Mouse (Mus musculus): ENCODE measurements around the gene Nfe2. TPM values are rescaled to one million over a fixed set of nuclear protein-coding genes. Genes with fewer than 3 reads are reported as not detected.

The Nfe2 gene
- polyA plus RNA-seq, 1 experiment, result 1.0 TPM

GRCm38 (mm10) chr15:103233119-103233518, 25.1 kb downstream of the Nfe2 start:
- TF ChIP-seq POLR2A (IDR thresholded peaks at IDR 0.05; ENCODE audit: low read depth, low read length) (no peak), CTCF (conservative IDR thresholded peaks at IDR 0.05; ENCODE audit: insufficient read depth, insufficient read length, low read depth, low read length) (no peak)
- no peak for DNase-seq
- 85% methylated on average over 2 of the region's 2 CpGs for WGBS
- no peaks in the 10 kb centered on the region for H3K27me3 ChIP-seq (replicated peaks; ENCODE audit: control insufficient read depth, insufficient read depth, low read length)
- H3K36me3 ChIP-seq (ENCODE audit: control insufficient read depth, insufficient read depth, low read length), result no peaks in the 10 kb centered on the region; the same call in 1 of the 2 replicates
- H3K4me3 ChIP-seq (ENCODE audit: insufficient read depth, low read depth, low read length), result no peak overlapping the region
- H3K4me1 ChIP-seq (ENCODE audit: control insufficient read depth, insufficient read depth, low read length), result peaks cover 8% of the 10 kb centered on the region
- no peak overlapping the region for H3K27ac ChIP-seq (ENCODE audit: insufficient read depth, low read depth, low read length)

GRCm38 (mm10) chr15:103228904-103229303, 29.3 kb downstream of the Nfe2 start:
- no peaks in the 10 kb centered on the region for H3K27me3 ChIP-seq (replicated peaks; ENCODE audit: control insufficient read depth, insufficient read depth, low read length)
- peaks cover 17% of the 10 kb centered on the region for H3K4me1 ChIP-seq (ENCODE audit: control insufficient read depth, insufficient read depth, low read length)
- H3K4me3 ChIP-seq (ENCODE audit: insufficient read depth, low read depth, low read length), result no peak overlapping the region
- H3K27ac ChIP-seq (ENCODE audit: insufficient read depth, low read depth, low read length), result peak overlapping the region; percentile 74
- DNase-seq, result peak; percentile 40
- TF ChIP-seq POLR2A (IDR thresholded peaks at IDR 0.05; ENCODE audit: low read depth, low read length) (no peak), CTCF (conservative IDR thresholded peaks at IDR 0.05; ENCODE audit: insufficient read depth, insufficient read length, low read depth, low read length) (no peak)
- no peaks in the 10 kb centered on the region for H3K36me3 ChIP-seq (ENCODE audit: control insufficient read depth, insufficient read depth, low read length)
- 49% methylated on average over 2 of the region's 2 CpGs for WGBS

DNA sequence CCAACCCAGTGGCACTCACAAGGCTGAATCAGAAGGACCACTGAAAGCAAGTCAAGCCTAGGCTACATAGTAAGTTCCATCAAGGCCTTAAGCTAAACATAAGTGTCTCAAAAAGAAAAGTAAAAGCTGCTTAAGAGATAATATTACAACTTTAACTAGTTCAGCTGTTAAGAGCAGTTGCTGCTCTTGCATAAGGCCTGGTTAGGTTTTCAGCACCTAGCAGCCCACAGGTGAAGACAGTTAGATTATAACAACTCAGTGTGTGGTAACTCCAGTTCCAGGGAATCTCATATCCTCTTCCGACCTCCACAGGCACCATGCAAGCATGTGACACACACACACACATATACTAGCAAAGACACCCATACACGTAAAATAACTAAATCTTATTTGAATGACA, 30.6 kb downstream of the Nfe2 start:
- no peaks in the 10 kb centered on the region for H3K36me3 ChIP-seq (ENCODE audit: control insufficient read depth, insufficient read depth, low read length)
- TF ChIP-seq CTCF (conservative IDR thresholded peaks at IDR 0.05; ENCODE audit: insufficient read depth, insufficient read length, low read depth, low read length), result no peak
- no peak for TF ChIP-seq POLR2A (IDR thresholded peaks at IDR 0.05; ENCODE audit: low read depth, low read length)
- WGBS, result 55% methylated on average over 2 of the region's 2 CpGs
- no peak overlapping the region for H3K4me3 ChIP-seq (ENCODE audit: insufficient read depth, low read depth, low read length)
- peaks cover 17% of the 10 kb centered on the region for H3K4me1 ChIP-seq (ENCODE audit: control insufficient read depth, insufficient read depth, low read length)
- peak overlapping the region; percentile 78 for H3K27ac ChIP-seq (ENCODE audit: insufficient read depth, low read depth, low read length)
- no peak for DNase-seq
- no peaks in the 10 kb centered on the region for H3K27me3 ChIP-seq (replicated peaks; ENCODE audit: control insufficient read depth, insufficient read depth, low read length)

DNA sequence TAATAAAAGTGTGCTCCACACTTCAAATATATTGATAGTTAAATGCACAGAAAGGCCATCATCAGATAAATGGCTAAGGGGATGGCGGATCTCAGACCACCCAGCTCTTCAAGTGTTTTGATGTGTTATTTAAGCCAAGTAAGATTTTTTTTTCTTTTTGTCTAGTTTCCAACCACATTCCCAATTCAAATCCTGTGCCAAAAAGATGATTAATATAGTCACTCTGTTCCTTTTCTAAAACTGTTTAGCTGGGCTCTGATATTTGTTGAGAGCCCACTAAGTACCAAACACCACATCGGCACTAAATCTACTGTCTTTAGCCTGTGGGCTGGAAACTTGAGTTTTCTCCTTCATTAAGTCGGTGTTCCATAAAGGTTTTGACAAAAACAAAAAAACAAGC, 31.2 kb downstream of the Nfe2 start:
- Histone ChIP-seq H3K4me1 (ENCODE audit: control insufficient read depth, insufficient read depth, low read length) (peaks cover 17% of the 10 kb centered on the region), H3K27ac (ENCODE audit: insufficient read depth, low read depth, low read length) (peak overlapping the region; percentile 78), H3K27me3 (replicated peaks; ENCODE audit: control insufficient read depth, insufficient read depth, low read length) (no peaks in the 10 kb centered on the region), H3K36me3 (ENCODE audit: control insufficient read depth, insufficient read depth, low read length) (no peaks in the 10 kb centered on the region), H3K4me3 (ENCODE audit: insufficient read depth, low read depth, low read length) (no peak overlapping the region)
- DNase-seq, result no peak
- TF ChIP-seq CTCF (conservative IDR thresholded peaks at IDR 0.05; ENCODE audit: insufficient read depth, insufficient read length, low read depth, low read length) (no peak), POLR2A (IDR thresholded peaks at IDR 0.05; ENCODE audit: low read depth, low read length) (no peak)
- 76% methylated on average over 3 of the region's 3 CpGs for WGBS

DNA sequence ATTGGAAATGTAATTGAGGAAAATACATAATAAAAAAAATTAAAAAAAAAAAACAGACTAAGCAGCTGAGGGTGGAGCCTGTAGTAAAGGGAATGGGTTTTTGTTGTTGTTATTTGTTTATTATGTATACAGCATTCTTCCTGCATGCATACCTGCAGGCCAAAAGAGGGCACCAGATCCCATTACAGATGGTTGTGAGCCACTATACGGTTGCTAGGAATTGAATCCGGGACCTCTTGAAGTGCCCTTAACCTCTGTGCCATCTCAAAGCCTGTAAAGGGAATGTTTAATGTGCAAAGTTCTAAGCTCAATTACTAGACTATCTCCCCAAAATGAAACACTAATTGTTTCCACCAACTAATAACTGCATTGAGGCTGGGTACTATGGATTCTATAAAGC, 34.0 kb downstream of the Nfe2 start:
- 85% methylated on average over 2 of the region's 2 CpGs for WGBS
- Histone ChIP-seq H3K27me3 (replicated peaks; ENCODE audit: control insufficient read depth, insufficient read depth, low read length) (no peaks in the 10 kb centered on the region), H3K4me3 (ENCODE audit: insufficient read depth, low read depth, low read length) (no peak overlapping the region), H3K36me3 (ENCODE audit: control insufficient read depth, insufficient read depth, low read length) (no peaks in the 10 kb centered on the region), H3K4me1 (ENCODE audit: control insufficient read depth, insufficient read depth, low read length) (peaks cover 24% of the 10 kb centered on the region), H3K27ac (ENCODE audit: insufficient read depth, low read depth, low read length) (no peak overlapping the region)
- TF ChIP-seq CTCF (conservative IDR thresholded peaks at IDR 0.05; ENCODE audit: insufficient read depth, insufficient read length, low read depth, low read length) (no peak), POLR2A (IDR thresholded peaks at IDR 0.05; ENCODE audit: low read depth, low read length) (no peak)
- DNase-seq, result no peak

GRCm38 (mm10) chr15:103221386-103221785, 36.8 kb downstream of the Nfe2 start:
- Histone ChIP-seq H3K4me3 (ENCODE audit: insufficient read depth, low read depth, low read length) (no peak overlapping the region), H3K27ac (ENCODE audit: insufficient read depth, low read depth, low read length) (no peak overlapping the region), H3K27me3 (replicated peaks; ENCODE audit: control insufficient read depth, insufficient read depth, low read length) (no peaks in the 10 kb centered on the region), H3K36me3 (ENCODE audit: control insufficient read depth, insufficient read depth, low read length) (no peaks in the 10 kb centered on the region), H3K4me1 (ENCODE audit: control insufficient read depth, insufficient read depth, low read length) (peaks cover 8% of the 10 kb centered on the region; the same call in 1 of the 2 replicates)
- no peak for TF ChIP-seq POLR2A (IDR thresholded peaks at IDR 0.05; ENCODE audit: low read depth, low read length)
- TF ChIP-seq CTCF (conservative IDR thresholded peaks at IDR 0.05; ENCODE audit: insufficient read depth, insufficient read length, low read depth, low read length), result no peak
- WGBS, result 69% methylated on average over 1 of the region's 1 CpGs
- DNase-seq, result no peak

GRCm38 (mm10) chr15:103220785-103221184, 37.4 kb downstream of the Nfe2 start:
- no peaks in the 10 kb centered on the region for H3K27me3 ChIP-seq (replicated peaks; ENCODE audit: control insufficient read depth, insufficient read depth, low read length)
- DNase-seq, result peak; percentile 29
- H3K27ac ChIP-seq (ENCODE audit: insufficient read depth, low read depth, low read length), result peak overlapping the region; percentile 73
- TF ChIP-seq CTCF (conservative IDR thresholded peaks at IDR 0.05; ENCODE audit: insufficient read depth, insufficient read length, low read depth, low read length), result no peak
- no peak for TF ChIP-seq POLR2A (IDR thresholded peaks at IDR 0.05; ENCODE audit: low read depth, low read length)
- no peak overlapping the region for H3K4me3 ChIP-seq (ENCODE audit: insufficient read depth, low read depth, low read length)
- WGBS, result 13% methylated on average over 3 of the region's 3 CpGs
- H3K4me1 ChIP-seq (ENCODE audit: control insufficient read depth, insufficient read depth, low read length), result peaks cover 11% of the 10 kb centered on the region; the same call in 1 of the 2 replicates
- no peaks in the 10 kb centered on the region for H3K36me3 ChIP-seq (ENCODE audit: control insufficient read depth, insufficient read depth, low read length)
